Mouse (Mus musculus): Measurements from ENCODE around the gene Mipol1. TPM values are rescaled to one million over a fixed set of nuclear protein-coding genes. Genes with fewer than 3 reads are reported as not detected.

The Mipol1 gene
- polyA plus RNA-seq, 1 experiment from 2014 or later = 5.0 TPM

DNA sequence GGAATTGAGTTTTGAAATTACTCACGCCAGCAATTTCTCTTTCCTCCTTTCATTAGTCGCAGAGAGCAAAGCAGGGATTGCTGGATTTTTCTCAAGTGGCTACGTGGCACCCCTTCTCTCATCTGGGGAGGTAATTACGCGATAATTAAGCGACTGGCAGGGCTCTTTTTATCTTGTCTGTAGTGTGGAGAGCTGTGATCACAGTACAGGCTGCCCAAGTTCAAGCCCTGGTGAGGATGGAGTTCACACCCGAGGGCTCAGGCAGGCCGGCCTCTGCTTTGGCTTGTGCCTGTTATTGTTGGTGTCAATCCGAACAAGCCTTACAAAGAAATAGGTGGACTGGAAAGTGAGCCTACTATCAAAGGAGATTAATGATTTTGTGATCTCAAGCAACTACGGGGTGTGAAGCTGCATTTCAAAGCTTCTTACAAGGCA, 309.3 kb downstream of the Mipol1 start:
- H3K4me1 ChIP-seq (replicated peaks; ENCODE audit: control insufficient read depth, insufficient read depth, low read length) = no peaks in the 10 kb centered on the region
- peaks cover 93% of the 10 kb centered on the region for H3K27me3 ChIP-seq (ENCODE audit: control insufficient read depth, insufficient read depth, low read length)
- no peaks in the 10 kb centered on the region for H3K36me3 ChIP-seq (replicated peaks; ENCODE audit: control insufficient read depth, insufficient read depth)
- 0 out of 2 replicates have a peak overlapping the region, but pooled peaks have one; percentile 37 for H3K4me2 ChIP-seq (replicated peaks)
- ATAC-seq (ENCODE audit: low FRiP score) (no peak), DNase-seq (ENCODE audit: low spot score) (peak; percentile 54)
- no peaks in the 10 kb centered on the region for H3K9me3 ChIP-seq (ENCODE audit: control insufficient read depth, low read length)
- under 1% methylated on average over 10 of the region's 10 CpGs for WGBS
- no peak overlapping the region for H3K9ac ChIP-seq
- H3K4me3 ChIP-seq (replicated peaks; ENCODE audit: low read length) = no peak overlapping the region
- no peak overlapping the region for H3K27ac ChIP-seq

DNA sequence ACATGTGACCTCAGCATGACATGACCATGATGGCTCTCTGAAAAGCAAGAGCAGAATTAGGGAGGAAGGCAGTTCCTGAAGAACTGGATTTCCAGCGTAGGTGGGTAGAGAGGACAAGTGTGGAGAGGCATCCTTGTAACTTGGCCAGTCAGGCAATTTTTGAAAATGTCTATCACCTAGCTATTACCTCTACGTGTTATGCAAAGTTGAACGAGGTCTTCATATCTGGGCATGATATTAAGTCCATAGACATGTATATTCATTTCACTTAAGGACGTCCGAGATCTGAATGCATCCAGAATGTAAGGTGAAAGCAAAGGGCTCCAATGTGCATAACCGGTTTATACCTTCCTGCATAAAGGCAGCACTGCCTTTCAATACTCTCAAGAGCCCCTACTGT, 310.9 kb downstream of the Mipol1 start:
- no peaks in the 10 kb centered on the region for H3K36me3 ChIP-seq (replicated peaks; ENCODE audit: control insufficient read depth, insufficient read depth)
- no peak overlapping the region for H3K4me3 ChIP-seq (replicated peaks; ENCODE audit: low read length)
- no peak for ATAC-seq (ENCODE audit: low FRiP score)
- H3K4me2 ChIP-seq (replicated peaks) = no peak overlapping the region; the same call in 1 of the 2 replicates
- no peaks in the 10 kb centered on the region for H3K9me3 ChIP-seq (ENCODE audit: control insufficient read depth, low read length)
- 9% methylated on average over 6 of the region's 6 CpGs for WGBS
- no peak overlapping the region for H3K27ac ChIP-seq
- H3K27me3 ChIP-seq (ENCODE audit: control insufficient read depth, insufficient read depth, low read length) = peaks cover 91% of the 10 kb centered on the region
- no peaks in the 10 kb centered on the region; the same call in 1 of the 2 replicates for H3K4me1 ChIP-seq (replicated peaks; ENCODE audit: control insufficient read depth, insufficient read depth, low read length)
- no peak overlapping the region for H3K9ac ChIP-seq
- DNase-seq (ENCODE audit: low spot score) = no peak

GRCm38 (mm10) chr12:57541931-57542745, 311.9 kb downstream of the Mipol1 start:
- 0 out of 2 replicates have a peak, but pooled peaks have one; percentile 13 for ATAC-seq (ENCODE audit: low FRiP score)

GRCm38 (mm10) chr12:57542746-57543626, 312.8 kb downstream of the Mipol1 start:
- Histone ChIP-seq H3K27me3 (ENCODE audit: control insufficient read depth, insufficient read depth, low read length) (peaks cover 90% of the 10 kb centered on the region), H3K4me1 (replicated peaks; ENCODE audit: control insufficient read depth, insufficient read depth, low read length) (no peaks in the 10 kb centered on the region; the same call in 1 of the 2 replicates), H3K4me3 (replicated peaks; ENCODE audit: low read length) (peak overlapping the region; percentile 11), H3K9me3 (ENCODE audit: control insufficient read depth, low read length) (no peaks in the 10 kb centered on the region), H3K4me2 (replicated peaks) (no peak overlapping the region), H3K27ac (no peak overlapping the region), H3K36me3 (replicated peaks; ENCODE audit: control insufficient read depth, insufficient read depth) (no peaks in the 10 kb centered on the region), H3K9ac (no peak overlapping the region)
- ATAC-seq (ENCODE audit: low FRiP score) = peak; percentile 6; the same call in 1 of the 2 replicates
- DNase-seq (ENCODE audit: low spot score) = no peak
- WGBS = under 1% methylated on average over 54 of the region's 63 CpGs

More at GRCm38 (mm10) chr12:57541931-57542745, 311.9 kb downstream of the Mipol1 start:
- Histone ChIP-seq H3K9ac (no peak overlapping the region), H3K9me3 (ENCODE audit: control insufficient read depth, low read length) (no peaks in the 10 kb centered on the region), H3K36me3 (replicated peaks; ENCODE audit: control insufficient read depth, insufficient read depth) (no peaks in the 10 kb centered on the region), H3K27ac (no peak overlapping the region), H3K4me2 (replicated peaks) (no peak overlapping the region), H3K4me1 (replicated peaks; ENCODE audit: control insufficient read depth, insufficient read depth, low read length) (no peaks in the 10 kb centered on the region; the same call in 1 of the 2 replicates), H3K4me3 (replicated peaks; ENCODE audit: low read length) (peak overlapping the region; percentile 11), H3K27me3 (ENCODE audit: control insufficient read depth, insufficient read depth, low read length) (peaks cover 89% of the 10 kb centered on the region)
- no peak for DNase-seq (ENCODE audit: low spot score)
- under 1% methylated on average over 43 of the region's 46 CpGs for WGBS

DNA sequence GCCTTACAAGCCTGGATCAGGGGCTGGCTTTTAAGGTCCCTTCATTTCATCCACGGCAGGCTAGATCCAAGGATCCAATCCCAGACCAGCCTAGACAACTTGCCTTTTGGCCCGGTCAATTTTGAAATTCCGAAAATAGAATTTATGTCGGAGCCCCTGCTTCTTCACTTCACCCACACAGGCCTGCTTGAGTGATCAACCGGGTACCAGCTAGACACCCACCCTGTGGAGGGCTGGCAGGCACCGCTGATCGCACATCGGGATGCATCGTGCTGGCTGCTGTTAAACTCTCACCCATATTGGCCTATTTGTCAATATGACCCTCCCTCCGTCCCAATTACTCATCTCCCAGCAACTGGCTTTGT, 313.4 kb downstream of the Mipol1 start:
- ATAC-seq (ENCODE audit: low FRiP score) = no peak
- H3K4me3 ChIP-seq (replicated peaks; ENCODE audit: low read length) = peak overlapping the region; percentile 6; the same call in 1 of the 2 replicates
- H3K9ac ChIP-seq = no peak overlapping the region

GRCm38 (mm10) chr12:57544641-57545370, 314.6 kb downstream of the Mipol1 start:
- peak overlapping the region; percentile 24 for H3K4me3 ChIP-seq (replicated peaks; ENCODE audit: low read length)
- WGBS = 2% methylated on average over 31 of the region's 31 CpGs
- no peaks in the 10 kb centered on the region for H3K36me3 ChIP-seq (replicated peaks; ENCODE audit: control insufficient read depth, insufficient read depth)
- ATAC-seq (ENCODE audit: low FRiP score) = no peak
- H3K4me2 ChIP-seq (replicated peaks) = peak overlapping the region; percentile 67
- H3K27ac ChIP-seq = no peak overlapping the region
- H3K9ac ChIP-seq = no peak overlapping the region
- DNase-seq (ENCODE audit: low spot score) = peak; percentile 72
- H3K4me1 ChIP-seq (replicated peaks; ENCODE audit: control insufficient read depth, insufficient read depth, low read length) = no peaks in the 10 kb centered on the region; the same call in 1 of the 2 replicates
- H3K27me3 ChIP-seq (ENCODE audit: control insufficient read depth, insufficient read depth, low read length) = peaks cover 92% of the 10 kb centered on the region
- H3K9me3 ChIP-seq (ENCODE audit: control insufficient read depth, low read length) = no peaks in the 10 kb centered on the region

More for the DNA sequence above, 313.4 kb downstream of the Mipol1 start:
- no peaks in the 10 kb centered on the region; the same call in 1 of the 2 replicates for H3K4me1 ChIP-seq (replicated peaks; ENCODE audit: control insufficient read depth, insufficient read depth, low read length)
- H3K27ac ChIP-seq = no peak overlapping the region
- H3K36me3 ChIP-seq (replicated peaks; ENCODE audit: control insufficient read depth, insufficient read depth) = no peaks in the 10 kb centered on the region
- no peak overlapping the region for H3K4me2 ChIP-seq (replicated peaks)
- no peaks in the 10 kb centered on the region for H3K9me3 ChIP-seq (ENCODE audit: control insufficient read depth, low read length)
- no peak for DNase-seq (ENCODE audit: low spot score)
- WGBS = 5% methylated on average over 10 of the region's 10 CpGs
- H3K27me3 ChIP-seq (ENCODE audit: control insufficient read depth, insufficient read depth, low read length) = peaks cover 90% of the 10 kb centered on the region

DNA sequence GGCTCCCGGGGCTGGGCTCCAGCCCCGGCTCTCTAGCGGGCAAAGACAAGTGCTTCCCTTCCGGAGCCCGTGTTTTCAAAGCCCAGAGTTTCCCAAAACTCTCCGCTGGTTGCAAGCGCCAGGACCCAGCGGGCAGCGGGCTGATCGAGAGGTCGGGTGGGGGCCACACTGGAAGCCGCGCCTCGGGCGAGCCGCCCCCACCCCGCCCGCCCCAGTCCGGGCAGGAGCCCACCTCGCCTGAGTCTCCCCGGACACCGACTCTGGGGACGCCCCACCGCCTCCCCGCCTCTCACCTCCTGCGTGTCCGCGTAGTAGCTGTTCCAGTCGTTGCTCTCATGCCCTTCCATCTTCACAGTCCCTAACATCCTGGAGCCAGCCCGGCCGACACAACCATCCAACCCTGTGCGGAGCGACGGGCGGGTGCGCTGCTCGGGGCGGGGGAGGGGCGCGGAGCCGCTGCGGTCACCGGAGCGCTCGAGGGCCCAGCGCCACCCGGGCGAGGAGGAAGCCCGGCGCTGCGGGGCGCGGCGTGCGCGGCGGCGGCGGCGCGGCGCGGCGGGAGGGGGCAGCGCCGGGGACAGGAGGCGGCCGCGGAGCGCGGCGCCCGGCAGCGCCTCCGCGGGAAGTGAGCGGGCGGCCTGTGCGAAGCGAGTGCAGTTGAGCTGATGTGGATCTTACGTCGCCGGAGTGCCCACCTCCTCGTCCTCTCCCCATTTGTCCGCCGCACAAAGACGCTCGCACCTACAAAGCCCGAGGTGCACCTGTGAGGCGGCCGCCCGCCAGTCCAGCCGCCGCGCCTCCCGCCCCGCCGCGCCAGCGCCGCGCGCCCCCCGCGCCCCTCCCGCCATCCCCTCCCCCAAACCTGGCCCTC, 315.4 kb downstream of the Mipol1 start:
- Histone ChIP-seq H3K27ac (no peak overlapping the region), H3K9ac (0 out of 2 replicates have a peak overlapping the region, but pooled peaks have one; percentile 7), H3K4me3 (replicated peaks; ENCODE audit: low read length) (peak overlapping the region; percentile 24), H3K27me3 (ENCODE audit: control insufficient read depth, insufficient read depth, low read length) (peaks cover 96% of the 10 kb centered on the region), H3K9me3 (ENCODE audit: control insufficient read depth, low read length) (no peaks in the 10 kb centered on the region), H3K4me2 (replicated peaks) (peak overlapping the region; percentile 67), H3K36me3 (replicated peaks; ENCODE audit: control insufficient read depth, insufficient read depth) (no peaks in the 10 kb centered on the region), H3K4me1 (replicated peaks; ENCODE audit: control insufficient read depth, insufficient read depth, low read length) (no peaks in the 10 kb centered on the region; the same call in 1 of the 2 replicates)
- under 1% methylated on average over 67 of the region's 106 CpGs for WGBS
- ATAC-seq (ENCODE audit: low FRiP score) (peak; percentile 59), DNase-seq (ENCODE audit: low spot score) (no peak)

All from hindbrain, embryonic 14.5 days (tissue).